ENCODE assay signal across 21 mouse cellular contexts in the genomic region with DNA sequence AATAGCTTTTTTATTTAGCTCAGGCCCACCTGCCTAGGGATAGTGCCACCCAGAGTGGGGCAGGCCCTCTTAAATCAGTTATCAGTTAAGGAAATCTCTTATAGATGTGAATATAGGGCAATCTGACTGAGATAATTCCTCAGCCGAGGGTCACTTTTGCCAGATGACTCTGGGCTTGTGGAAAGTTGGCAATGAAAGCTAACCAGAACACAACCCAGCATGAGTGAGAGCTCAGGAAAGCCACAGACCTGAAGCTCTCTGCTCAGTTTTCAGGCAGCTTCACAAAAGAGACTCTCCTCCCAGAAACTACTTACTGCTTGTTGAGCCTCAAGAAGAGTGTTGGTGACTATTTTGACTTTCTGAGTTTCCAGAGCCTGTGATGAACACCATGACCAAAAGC.
DNase-seq lines count a peak whose midpoint lies in the region; ATAC-seq lines count a peak whose summit lies in the region.
"Had no signal": no experiment of that assay in that cellular context is flagged by ENCODE, and none has a peak within 500 bp of the region (broad histone marks: within the 10 kb centered on the region; RNA-seq: fewer than 3 reads in every experiment).

No protein-coding gene starts in this region.

- H3K27me3 ChIP-seq in forebrain, embryonic 12.5 days, result no peaks in the 10 kb centered on the region
- H3K27me3 ChIP-seq: embryonic facial prominence, embryonic 12.5 days; forebrain, embryonic 13.5 days; heart, embryonic 15.5 days had no signal

- ATAC-seq in erythroid progenitor cell, adult 5-6 weeks (replicated peaks; ENCODE audit: low FRiP score, poor library complexity, severe bottlenecking), result no peak
- ATAC-seq in forebrain, embryonic 12.5 days (ENCODE audit: low FRiP score), result no peak
- ATAC-seq: CD4-positive, CD25-positive, alpha-beta regulatory T cell, adult 4 months; forebrain, embryonic 13.5 days; forebrain, postnatal 0 days; intestine, embryonic 16.5 days had no signal

- no peak overlapping the region for H3K4me3 ChIP-seq in forebrain, embryonic 12.5 days (replicated peaks)
- H3K4me3 ChIP-seq: embryonic facial prominence, embryonic 12.5 days; forebrain, embryonic 13.5 days; heart, adult 2 months; heart, embryonic 15.5 days had no signal

- H3K27ac ChIP-seq in forebrain, embryonic 12.5 days, result no peak overlapping the region
- H3K27ac ChIP-seq: embryonic facial prominence, embryonic 12.5 days; forebrain, embryonic 13.5 days; heart, adult 2 months; heart, embryonic 15.5 days; hindbrain, embryonic 14.5 days had no signal

- no peaks in the 10 kb centered on the region for H3K4me1 ChIP-seq in forebrain, embryonic 12.5 days
- H3K4me1 ChIP-seq: embryonic facial prominence, embryonic 12.5 days; forebrain, embryonic 13.5 days; heart, embryonic 15.5 days had no signal

- no peaks in the 10 kb centered on the region for H3K36me3 ChIP-seq in forebrain, embryonic 12.5 days (replicated peaks)
- H3K36me3 ChIP-seq: embryonic facial prominence, embryonic 12.5 days; G1E; heart, embryonic 15.5 days had no signal

- WGBS in forebrain, embryonic 12.5 days, result 75% methylated on average over 1 of the region's 1 CpGs

- H3K9ac ChIP-seq in forebrain, embryonic 12.5 days, result no peak overlapping the region
- H3K9ac ChIP-seq: embryonic facial prominence, embryonic 12.5 days; forebrain, embryonic 13.5 days; forebrain, postnatal 0 days; heart, embryonic 15.5 days; hindbrain, embryonic 14.5 days had no signal

- H3K9me3 ChIP-seq in forebrain, embryonic 12.5 days, result no peaks in the 10 kb centered on the region
- H3K9me3 ChIP-seq: embryonic facial prominence, embryonic 12.5 days; forebrain, embryonic 13.5 days; G1E; heart, embryonic 15.5 days had no signal

- DNase-seq in cerebellum, adult 11-12 months, result peak; percentile 52
- DNase-seq in cerebellum, adult 8-10 months, result peak; percentile 40
- peak; percentile 25 to 56 for DNase-seq in cerebellum, postnatal 14 days
- no peak for DNase-seq in spleen, postnatal 10 days (ENCODE audit: low spot score in 2 of 2)
- DNase-seq: adrenal gland, adult 8-10 months; adrenal gland, postnatal 36 days; forebrain, postnatal 0 days; gastrocnemius, postnatal 14 days; heart, adult 2 months; heart, postnatal 14 days; kidney, adult 2 months had no signal

- no peak overlapping the region for H3K4me2 ChIP-seq in forebrain, embryonic 12.5 days
- H3K4me2 ChIP-seq: embryonic facial prominence, embryonic 12.5 days; forebrain, embryonic 13.5 days; heart, embryonic 11.5 days; heart, embryonic 15.5 days; hindbrain, embryonic 14.5 days had no signal

Comparison
In these comparisons a context has a peak if more than half of its experiments do, and no peak if none do; other contexts are left out.
1. DNase-seq: peak in cerebellum, adult 11-12 months (single experiment), cerebellum, adult 8-10 months (single experiment) and cerebellum, postnatal 14 days (2 of 2); none in spleen, postnatal 10 days (0 of 2).